Mouse (Mus musculus) stomach, postnatal 0 days (tissue): ENCODE data around the gene Esam.

Source experiments
- CTCF ChIP-seq: IDR thresholded peaks from 2 replicates; pipeline ENCODE4 v1.5.1; 2016; ENCODE audit warnings: antibody characterized with exemption, low read depth, mild to moderate bottlenecking, moderate library complexity
- EP300 ChIP-seq: optimal IDR thresholded peaks from 2 replicates; pipeline ENCODE3; 2016; ENCODE audit warnings: antibody characterized with exemption

DNA sequence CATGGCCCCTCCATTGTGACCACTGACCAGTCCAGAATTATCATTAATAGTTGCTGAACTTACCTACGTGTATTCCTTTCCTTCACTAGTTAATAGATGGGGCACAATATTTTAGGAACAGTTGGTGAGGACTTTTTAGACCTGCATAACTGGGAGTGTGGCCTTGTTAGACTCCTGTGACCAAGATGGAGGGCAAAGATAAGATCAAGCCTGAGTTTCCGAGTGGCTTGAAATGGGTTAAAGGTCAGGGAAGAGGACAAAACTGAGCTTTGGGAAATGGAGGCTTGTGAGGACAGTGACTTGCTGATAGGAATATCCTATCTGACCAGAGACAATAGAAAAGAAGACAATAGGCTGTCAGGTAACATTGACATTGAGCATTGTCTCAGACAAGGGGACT lies 2.4 kb upstream of the Esam start:
- TF ChIP-seq CTCF: no peak
- no peak for TF ChIP-seq EP300
